Mouse (Mus musculus): ENCODE measurements around the gene Slamf7. TPM values are rescaled to one million over a fixed set of nuclear protein-coding genes. Genes with fewer than 3 reads are reported as not detected.

The Slamf7 gene
- polyA plus RNA-seq, 1 experiment from 2014 or later: not detected

DNA sequence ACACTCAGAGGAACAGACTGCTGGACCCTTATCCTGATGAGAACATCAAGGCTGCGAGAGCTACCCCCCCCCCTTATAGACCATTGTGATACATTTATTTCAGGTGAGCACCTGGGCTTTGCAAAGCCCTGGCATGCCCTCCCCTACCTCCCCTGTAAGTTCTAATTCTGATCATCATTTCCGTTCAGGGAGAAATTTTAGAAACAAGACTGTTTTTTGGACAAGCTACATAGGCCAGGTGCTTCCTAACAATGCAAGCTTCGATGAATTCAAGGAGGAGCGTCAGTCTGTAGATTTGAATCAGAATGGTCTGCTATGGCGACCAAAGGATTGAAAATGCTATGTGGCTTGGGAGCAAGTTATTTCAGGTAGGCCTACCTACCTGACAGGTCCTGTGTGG, 5.1 kb downstream of the Slamf7 start:
- ATAC-seq (replicated peaks; ENCODE audit: low FRiP score, low TSS enrichment, low read depth) (no peak), DNase-seq (ENCODE audit: low spot score) (no peak)
- no peaks in the 10 kb centered on the region for H3K4me1 ChIP-seq (replicated peaks; ENCODE audit: control insufficient read depth, insufficient read depth, low read length)
- H3K36me3 ChIP-seq (ENCODE audit: control insufficient read depth, insufficient read depth, low read length): no peaks in the 10 kb centered on the region
- no peak overlapping the region for H3K4me2 ChIP-seq (ENCODE audit: low read length)
- H3K27ac ChIP-seq (ENCODE audit: low read depth): no peak overlapping the region
- no peak overlapping the region for H3K4me3 ChIP-seq (ENCODE audit: low read depth, low read length)
- no peaks in the 10 kb centered on the region for H3K9me3 ChIP-seq (ENCODE audit: control insufficient read depth, low read length)
- 85% methylated on average over 5 of the region's 5 CpGs for WGBS
- no peaks in the 10 kb centered on the region for H3K27me3 ChIP-seq (replicated peaks; ENCODE audit: control insufficient read depth, insufficient read depth, low read length)
- no peak overlapping the region for H3K9ac ChIP-seq (ENCODE audit: low read length)

DNA sequence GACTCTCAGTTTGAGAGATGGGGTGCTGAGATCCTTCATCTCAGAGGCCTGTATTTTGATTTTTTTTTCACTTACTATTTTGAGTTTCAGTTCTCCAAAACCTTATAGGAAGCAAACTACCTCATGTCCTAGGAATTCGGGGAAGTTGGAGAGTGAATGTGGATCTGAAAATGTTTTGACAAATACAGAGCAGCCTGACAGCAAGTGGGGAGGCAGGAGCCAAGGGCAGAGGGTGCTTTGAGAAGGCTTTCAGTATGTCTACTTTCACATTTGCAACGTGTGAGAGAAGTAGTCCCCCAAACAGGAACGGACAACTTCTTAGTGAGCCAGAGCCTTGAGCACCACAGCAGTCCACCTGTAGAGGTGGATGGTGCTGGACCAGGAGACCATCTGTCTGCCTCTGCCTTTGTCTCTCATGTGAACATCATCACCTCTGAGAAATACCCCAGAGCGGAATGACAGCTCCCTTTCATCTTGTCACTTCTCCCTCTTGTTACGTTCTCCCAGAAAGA, 6.3 kb downstream of the Slamf7 start:
- H3K36me3 ChIP-seq (ENCODE audit: control insufficient read depth, insufficient read depth, low read length): no peaks in the 10 kb centered on the region
- H3K9ac ChIP-seq (ENCODE audit: low read length): no peak overlapping the region
- H3K27ac ChIP-seq (ENCODE audit: low read depth): no peak overlapping the region
- DNase-seq (ENCODE audit: low spot score) (no peak), ATAC-seq (replicated peaks; ENCODE audit: low FRiP score, low TSS enrichment, low read depth) (no peak)
- no peaks in the 10 kb centered on the region for H3K27me3 ChIP-seq (replicated peaks; ENCODE audit: control insufficient read depth, insufficient read depth, low read length)
- no peaks in the 10 kb centered on the region for H3K4me1 ChIP-seq (replicated peaks; ENCODE audit: control insufficient read depth, insufficient read depth, low read length)
- 61% methylated on average over 5 of the region's 5 CpGs for WGBS
- no peaks in the 10 kb centered on the region for H3K9me3 ChIP-seq (ENCODE audit: control insufficient read depth, low read length)
- no peak overlapping the region for H3K4me3 ChIP-seq (ENCODE audit: low read depth, low read length)
- no peak overlapping the region for H3K4me2 ChIP-seq (ENCODE audit: low read length)

DNA sequence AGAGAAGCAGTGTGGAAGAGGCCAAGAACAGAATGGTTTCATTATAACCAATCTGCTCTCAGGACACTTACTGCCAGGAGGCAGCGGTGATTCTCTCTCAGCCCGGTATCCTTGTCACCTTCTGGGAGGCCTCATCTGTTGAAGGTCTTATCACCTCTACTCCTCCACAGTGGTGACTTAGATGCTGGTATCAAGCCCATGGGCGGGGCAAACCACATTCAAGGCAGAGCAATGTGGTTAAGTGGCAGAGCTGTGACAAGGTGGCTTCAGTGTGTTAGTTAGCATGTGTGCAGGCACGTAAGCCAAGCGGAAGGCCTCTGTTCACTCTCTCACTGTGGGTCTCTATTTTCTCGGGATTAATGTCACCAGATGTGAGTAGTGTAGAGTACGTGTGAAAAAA, 9.2 kb downstream of the Slamf7 start:
- H3K27me3 ChIP-seq (replicated peaks; ENCODE audit: control insufficient read depth, insufficient read depth, low read length): no peaks in the 10 kb centered on the region
- no peak overlapping the region for H3K4me3 ChIP-seq (ENCODE audit: low read depth, low read length)
- no peak overlapping the region for H3K4me2 ChIP-seq (ENCODE audit: low read length)
- H3K9ac ChIP-seq (ENCODE audit: low read length): no peak overlapping the region
- H3K9me3 ChIP-seq (ENCODE audit: control insufficient read depth, low read length): no peaks in the 10 kb centered on the region
- no peaks in the 10 kb centered on the region for H3K36me3 ChIP-seq (ENCODE audit: control insufficient read depth, insufficient read depth, low read length)
- no peak overlapping the region for H3K27ac ChIP-seq (ENCODE audit: low read depth)
- WGBS: 80% methylated on average over 7 of the region's 7 CpGs
- H3K4me1 ChIP-seq (replicated peaks; ENCODE audit: control insufficient read depth, insufficient read depth, low read length): no peaks in the 10 kb centered on the region
- no peak for ATAC-seq (replicated peaks; ENCODE audit: low FRiP score, low TSS enrichment, low read depth)
- DNase-seq (ENCODE audit: low spot score): no peak

DNA sequence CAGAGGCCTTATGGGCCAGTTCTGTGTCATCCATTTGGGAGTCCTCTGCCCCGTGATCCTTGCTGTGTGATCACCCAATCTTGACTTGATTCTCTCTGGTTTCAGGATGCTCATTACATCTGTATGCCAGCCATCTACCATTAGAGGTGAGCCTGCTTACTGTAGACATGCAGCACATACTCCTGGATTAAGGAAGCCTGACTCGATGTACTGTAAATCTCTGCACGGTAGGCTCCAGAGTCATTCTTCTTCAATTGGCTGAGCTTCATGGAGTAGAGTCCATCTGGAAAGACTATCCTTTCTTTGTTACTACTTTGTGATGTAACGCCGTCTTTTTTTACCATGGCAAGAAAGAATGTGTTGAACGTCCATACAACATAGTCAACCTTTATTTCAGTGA, 12.0 kb downstream of the Slamf7 start:
- WGBS: 93% methylated on average over 6 of the region's 6 CpGs
- Histone ChIP-seq H3K27ac (ENCODE audit: low read depth) (no peak overlapping the region), H3K4me1 (replicated peaks; ENCODE audit: control insufficient read depth, insufficient read depth, low read length) (no peaks in the 10 kb centered on the region), H3K27me3 (replicated peaks; ENCODE audit: control insufficient read depth, insufficient read depth, low read length) (no peaks in the 10 kb centered on the region), H3K9me3 (ENCODE audit: control insufficient read depth, low read length) (no peaks in the 10 kb centered on the region), H3K4me2 (ENCODE audit: low read length) (no peak overlapping the region), H3K4me3 (ENCODE audit: low read depth, low read length) (no peak overlapping the region), H3K9ac (ENCODE audit: low read length) (no peak overlapping the region), H3K36me3 (ENCODE audit: control insufficient read depth, insufficient read depth, low read length) (no peaks in the 10 kb centered on the region)
- ATAC-seq (replicated peaks; ENCODE audit: low FRiP score, low TSS enrichment, low read depth) (no peak), DNase-seq (ENCODE audit: low spot score) (no peak)

DNA sequence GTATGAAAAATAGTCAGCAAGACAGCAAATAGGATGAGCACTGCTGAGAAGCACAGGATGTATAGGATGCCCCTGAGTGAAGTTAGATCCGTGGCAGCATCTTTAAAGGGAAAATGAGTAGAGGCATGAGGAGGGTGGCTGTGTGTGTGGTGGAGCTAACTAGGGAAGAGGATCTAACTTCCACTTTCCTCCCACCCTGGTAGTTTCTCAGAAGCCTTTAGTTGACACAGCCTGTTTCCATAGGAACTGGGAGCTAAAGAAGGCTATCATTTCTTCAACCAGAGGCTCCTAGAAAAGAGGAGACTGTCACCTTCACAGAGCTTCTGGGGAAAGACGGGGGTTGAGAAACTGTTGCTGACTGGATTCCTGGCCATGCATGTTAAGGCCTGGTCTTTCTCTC, 14.1 kb downstream of the Slamf7 start:
- Histone ChIP-seq H3K9me3 (ENCODE audit: control insufficient read depth, low read length) (no peaks in the 10 kb centered on the region), H3K27ac (ENCODE audit: low read depth) (no peak overlapping the region), H3K9ac (ENCODE audit: low read length) (no peak overlapping the region), H3K36me3 (ENCODE audit: control insufficient read depth, insufficient read depth, low read length) (no peaks in the 10 kb centered on the region), H3K4me1 (replicated peaks; ENCODE audit: control insufficient read depth, insufficient read depth, low read length) (no peaks in the 10 kb centered on the region), H3K4me3 (ENCODE audit: low read depth, low read length) (no peak overlapping the region), H3K4me2 (ENCODE audit: low read length) (no peak overlapping the region), H3K27me3 (replicated peaks; ENCODE audit: control insufficient read depth, insufficient read depth, low read length) (no peaks in the 10 kb centered on the region)
- ATAC-seq (replicated peaks; ENCODE audit: low FRiP score, low TSS enrichment, low read depth): no peak
- DNase-seq (ENCODE audit: low spot score): no peak
- 70% methylated on average over 2 of the region's 2 CpGs for WGBS

DNA sequence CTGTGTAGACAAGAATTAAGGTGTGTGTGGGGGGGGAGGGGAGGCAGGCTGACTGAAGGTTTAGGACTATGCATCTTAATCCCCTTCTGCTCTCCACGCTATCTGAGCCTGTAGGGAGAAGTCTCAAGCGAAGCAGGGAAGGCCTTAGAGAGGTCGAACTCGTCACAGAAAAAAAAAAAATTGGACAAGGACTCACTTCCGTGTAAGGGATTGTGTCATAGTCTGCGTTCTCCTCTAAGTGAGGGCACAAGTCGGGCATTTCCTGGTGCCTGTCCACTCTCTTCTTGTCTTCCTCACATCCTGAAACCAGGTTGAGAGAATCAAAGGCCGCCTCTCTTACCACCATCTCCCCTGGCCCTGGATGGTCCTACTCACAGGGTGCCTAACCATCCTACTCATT, 15.7 kb downstream of the Slamf7 start:
- no peaks in the 10 kb centered on the region for H3K9me3 ChIP-seq (ENCODE audit: control insufficient read depth, low read length)
- H3K9ac ChIP-seq (ENCODE audit: low read length): no peak overlapping the region
- 84% methylated on average over 8 of the region's 8 CpGs for WGBS
- ATAC-seq (replicated peaks; ENCODE audit: low FRiP score, low TSS enrichment, low read depth): no peak
- no peaks in the 10 kb centered on the region for H3K27me3 ChIP-seq (replicated peaks; ENCODE audit: control insufficient read depth, insufficient read depth, low read length)
- no peak for DNase-seq (ENCODE audit: low spot score)
- no peak overlapping the region for H3K4me2 ChIP-seq (ENCODE audit: low read length)
- H3K4me1 ChIP-seq (replicated peaks; ENCODE audit: control insufficient read depth, insufficient read depth, low read length): no peaks in the 10 kb centered on the region
- no peak overlapping the region for H3K4me3 ChIP-seq (ENCODE audit: low read depth, low read length)
- no peaks in the 10 kb centered on the region for H3K36me3 ChIP-seq (ENCODE audit: control insufficient read depth, insufficient read depth, low read length)
- no peak overlapping the region for H3K27ac ChIP-seq (ENCODE audit: low read depth)

DNA sequence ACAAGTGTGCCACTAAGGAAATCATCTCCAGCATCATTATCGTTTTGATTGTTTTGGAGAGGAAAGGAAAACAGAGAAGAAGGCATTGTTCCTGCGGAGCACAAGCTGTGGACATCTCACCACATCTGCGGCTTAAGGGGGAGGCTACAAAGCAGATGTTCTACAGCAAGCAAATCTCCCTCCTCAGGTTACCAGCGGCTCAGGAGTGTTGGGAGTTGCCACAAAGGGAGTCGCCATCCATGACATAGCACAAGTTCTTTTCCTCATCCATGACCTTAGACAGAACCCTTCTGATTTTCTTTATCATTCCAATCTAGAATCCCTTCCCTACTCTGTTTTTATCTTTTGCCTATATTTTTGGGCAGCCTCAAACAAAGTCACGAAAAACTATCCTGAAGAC, 17.1 kb downstream of the Slamf7 start:
- no peak for ATAC-seq (replicated peaks; ENCODE audit: low FRiP score, low TSS enrichment, low read depth)

DNA sequence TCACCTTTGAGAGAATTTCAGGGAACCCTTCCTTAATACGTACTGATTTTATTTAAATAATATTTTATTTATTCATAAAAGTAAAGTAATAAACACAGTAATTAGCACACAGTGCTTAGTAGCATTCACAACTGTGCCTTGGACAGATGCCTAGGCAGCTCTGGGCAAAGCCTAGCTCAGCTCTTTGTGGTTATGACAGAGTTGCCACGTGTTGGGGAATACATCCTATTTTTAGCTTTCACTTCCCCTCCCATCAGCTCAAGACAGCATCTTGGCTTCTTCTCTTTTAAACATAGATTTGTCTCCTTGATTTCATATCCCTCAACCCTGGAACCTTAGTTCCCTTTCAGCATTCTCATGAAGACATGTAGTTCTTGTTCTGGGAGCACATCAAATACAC, 21.4 kb downstream of the Slamf7 start:
- H3K4me3 ChIP-seq (ENCODE audit: low read depth, low read length): no peak overlapping the region
- DNase-seq (ENCODE audit: low spot score) (no peak), ATAC-seq (replicated peaks; ENCODE audit: low FRiP score, low TSS enrichment, low read depth) (no peak)
- no peaks in the 10 kb centered on the region for H3K9me3 ChIP-seq (ENCODE audit: control insufficient read depth, low read length)
- no peaks in the 10 kb centered on the region for H3K4me1 ChIP-seq (replicated peaks; ENCODE audit: control insufficient read depth, insufficient read depth, low read length)
- no peaks in the 10 kb centered on the region for H3K36me3 ChIP-seq (ENCODE audit: control insufficient read depth, insufficient read depth, low read length)
- WGBS: 64% methylated on average over 2 of the region's 2 CpGs
- H3K27ac ChIP-seq (ENCODE audit: low read depth): no peak overlapping the region
- H3K4me2 ChIP-seq (ENCODE audit: low read length): no peak overlapping the region
- H3K9ac ChIP-seq (ENCODE audit: low read length): no peak overlapping the region
- no peaks in the 10 kb centered on the region for H3K27me3 ChIP-seq (replicated peaks; ENCODE audit: control insufficient read depth, insufficient read depth, low read length)

More for the DNA sequence above, 17.1 kb downstream of the Slamf7 start:
- no peak overlapping the region for H3K4me3 ChIP-seq (ENCODE audit: low read depth, low read length)
- no peaks in the 10 kb centered on the region for H3K9me3 ChIP-seq (ENCODE audit: control insufficient read depth, low read length)
- WGBS: 60% methylated on average over 6 of the region's 6 CpGs
- H3K27ac ChIP-seq (ENCODE audit: low read depth): no peak overlapping the region
- no peak for DNase-seq (ENCODE audit: low spot score)
- no peak overlapping the region for H3K4me2 ChIP-seq (ENCODE audit: low read length)
- no peaks in the 10 kb centered on the region for H3K4me1 ChIP-seq (replicated peaks; ENCODE audit: control insufficient read depth, insufficient read depth, low read length)
- no peaks in the 10 kb centered on the region for H3K27me3 ChIP-seq (replicated peaks; ENCODE audit: control insufficient read depth, insufficient read depth, low read length)
- H3K9ac ChIP-seq (ENCODE audit: low read length): no peak overlapping the region
- no peaks in the 10 kb centered on the region for H3K36me3 ChIP-seq (ENCODE audit: control insufficient read depth, insufficient read depth, low read length)

DNA sequence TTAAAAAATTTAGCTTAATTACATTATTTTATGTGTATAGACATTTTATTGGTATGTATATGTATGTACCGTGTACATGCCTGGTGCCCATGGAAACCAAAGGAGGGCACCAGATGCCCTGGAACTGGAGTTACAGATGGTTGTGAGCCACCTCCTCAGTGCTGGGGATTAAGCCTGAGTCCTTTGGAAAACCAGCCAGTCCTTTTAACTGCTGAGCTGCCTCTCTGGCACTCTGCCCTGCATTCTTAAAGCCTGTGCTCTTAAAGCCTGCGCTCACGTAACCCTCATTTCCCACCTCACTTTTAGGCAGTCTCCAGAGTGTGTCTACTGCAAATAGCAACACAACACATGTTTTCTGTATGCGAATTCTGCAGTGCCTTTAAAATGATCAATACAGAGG, 21.9 kb downstream of the Slamf7 start:
- ATAC-seq (replicated peaks; ENCODE audit: low FRiP score, low TSS enrichment, low read depth) (no peak), DNase-seq (ENCODE audit: low spot score) (no peak)
- Histone ChIP-seq H3K27me3 (replicated peaks; ENCODE audit: control insufficient read depth, insufficient read depth, low read length) (no peaks in the 10 kb centered on the region), H3K27ac (ENCODE audit: low read depth) (no peak overlapping the region), H3K9me3 (ENCODE audit: control insufficient read depth, low read length) (no peaks in the 10 kb centered on the region), H3K4me2 (ENCODE audit: low read length) (no peak overlapping the region), H3K9ac (ENCODE audit: low read length) (no peak overlapping the region), H3K4me3 (ENCODE audit: low read depth, low read length) (no peak overlapping the region), H3K4me1 (replicated peaks; ENCODE audit: control insufficient read depth, insufficient read depth, low read length) (no peaks in the 10 kb centered on the region), H3K36me3 (ENCODE audit: control insufficient read depth, insufficient read depth, low read length) (no peaks in the 10 kb centered on the region)
- WGBS: 79% methylated on average over 4 of the region's 4 CpGs
